Mouse (Mus musculus) lung, embryonic 16.5 days (tissue): ENCODE measurements around the gene Syt14. TPM values are rescaled to one million over a fixed set of nuclear protein-coding genes. Genes with fewer than 3 reads are reported as not detected.

Source experiments
- ATAC-seq: fragments of 200-750 bp; cut with Nextera tagmentation; 2 replicates; pipeline ENCODE4 v1.8.0; 2017; ENCODE audit warnings: low read depth, mild to moderate bottlenecking, moderate library complexity
- H3K27ac ChIP-seq: fragments of 300-500 bp; sonication (generic); 2 replicates; pipeline ENCODE4 v1.5.1; 2014; ENCODE audit warnings: mild to moderate bottlenecking, control low read depth, low read length
- H3K27me3 ChIP-seq: fragments of 300-500 bp; sonication (generic); 2 replicates; pipeline ENCODE4 v1.6.1; 2014; ENCODE audit warnings: low read depth, low read length, mixed read lengths; ENCODE audit not compliant: control insufficient read depth, insufficient read depth
- H3K36me3 ChIP-seq: fragments of 300-500 bp; sonication (generic); 2 replicates; pipeline ENCODE4 v1.6.1; 2014; ENCODE audit warnings: low read length; ENCODE audit not compliant: control insufficient read depth, insufficient read depth
- H3K4me1 ChIP-seq: fragments of 300-500 bp; sonication (generic); replicated peaks from 2 replicates; pipeline ENCODE4 v1.6.1; 2014; ENCODE audit warnings: low read length, mixed read lengths; ENCODE audit not compliant: control insufficient read depth, insufficient read depth
- H3K4me2 ChIP-seq: fragments of 300-500 bp; sonication (generic); 2 replicates; pipeline ENCODE4 v1.6.1; 2014; ENCODE audit warnings: low read depth, low read length, control low read depth
- H3K4me3 ChIP-seq: fragments of 300-500 bp; sonication (generic); 2 replicates; pipeline ENCODE4 v1.5.1; 2014; ENCODE audit warnings: mild to moderate bottlenecking, low read length, control low read depth
- H3K9ac ChIP-seq: fragments of 300-500 bp; sonication (generic); 2 replicates; pipeline ENCODE4 v1.6.1; 2014; ENCODE audit warnings: low read length, control low read depth
- H3K9me3 ChIP-seq: fragments of 300-500 bp; sonication (generic); 2 replicates; pipeline ENCODE4 v1.6.1; 2016; ENCODE audit warnings: low read length; ENCODE audit not compliant: control insufficient read depth
- WGBS: fragments of 180-500 bp; shearing (Covaris S2); extraction: QIAGEN DNeasy Blood & Tissue Kit; methylation state at CpG from one replicate; pipeline ENCODE4 v1.1.7; 2014; 5-methylcytosine and 5-hydroxymethylcytosine counted together
- polyA plus RNA-seq: library from polyadenylated mRNA; unstranded; fragments of >200 nt; fragmentation: Nextera tagmentation; extraction: Ambion mirVana; gene quantifications from 2 replicates; pipeline ENCODE4 v1.2.1, GENCODE M21; 2015

Gene Syt14
- polyA plus RNA-seq, result 0.62 and 0.70 TPM in 2 replicates

DNA sequence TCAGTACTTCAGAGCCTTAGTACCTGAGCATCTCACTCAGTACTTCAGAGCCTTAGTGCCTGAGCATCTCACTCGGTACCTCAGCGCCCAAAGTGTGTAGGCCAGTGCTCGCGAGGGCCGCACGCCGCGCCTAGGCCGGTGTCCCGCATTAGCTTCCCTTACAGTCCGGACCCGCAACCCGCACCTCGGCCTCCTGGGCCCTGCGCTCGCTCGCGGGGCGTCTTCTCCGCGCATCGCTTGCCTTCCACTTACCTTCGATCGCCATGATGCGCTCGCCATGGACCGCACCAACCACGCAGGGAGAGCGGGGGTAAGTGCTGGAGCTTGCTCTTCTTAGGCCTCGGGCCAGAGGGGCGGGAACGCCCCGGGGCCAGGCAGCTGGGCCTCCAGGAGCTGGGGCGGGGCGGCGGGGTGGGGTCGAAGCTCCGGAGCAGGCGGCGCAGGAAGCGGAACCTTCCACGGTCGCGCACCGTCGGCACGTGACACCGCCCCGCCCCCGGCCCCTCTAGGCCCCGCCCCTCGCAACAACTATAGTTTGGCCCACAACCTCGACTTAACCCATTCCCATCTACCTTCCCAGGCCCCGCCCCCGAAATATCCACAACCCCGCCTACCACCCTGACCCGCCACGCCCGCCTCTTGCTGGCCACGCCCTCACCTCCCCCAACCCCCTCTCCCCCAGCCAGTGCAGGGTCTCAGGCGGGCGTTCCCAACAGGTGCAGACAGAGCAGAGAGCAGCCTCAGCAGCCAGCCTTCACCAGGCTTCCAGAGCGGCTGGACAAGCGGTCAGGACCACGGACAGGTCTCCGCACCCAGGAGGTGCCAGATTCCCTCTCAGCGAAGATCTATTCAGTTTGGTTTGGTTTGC lies at the start of gene Syt14:
Gene Syt14 (minus strand): TSS at position 405 of the 868 bp plus-strand sequence.
- ATAC-seq, result peak; percentile 97
- H3K27me3 ChIP-seq, result peaks cover 13% of the 10 kb centered on the region; the same call in 1 of the 2 replicates
- under 1% methylated on average over 60 of the region's 67 CpGs for WGBS
- peaks cover 6% of the 10 kb centered on the region; the same call in 1 of the 2 replicates for H3K4me1 ChIP-seq
- peak within 1 kb of the TSS; percentile 55 for H3K9ac ChIP-seq
- H3K36me3 ChIP-seq, result no peaks in the 10 kb centered on the region
- peak within 1 kb of the TSS; percentile 61 for H3K4me3 ChIP-seq
- peak within 1 kb of the TSS; percentile 90 for H3K4me2 ChIP-seq
- no peak within 1 kb of the TSS for H3K27ac ChIP-seq
- no peaks in the 10 kb centered on the region for H3K9me3 ChIP-seq

- Histone ChIP-seq H3K9ac (no peak overlapping the region), H3K4me2 (no peak overlapping the region), H3K27ac (no peak overlapping the region), H3K4me3 (no peak overlapping the region), H3K36me3 (no peaks in the 10 kb centered on the region), H3K4me1 (peaks cover 8% of the 10 kb centered on the region), H3K27me3 (peaks cover 7% of the 10 kb centered on the region; the same call in 1 of the 2 replicates), H3K9me3 (no peaks in the 10 kb centered on the region)
- ATAC-seq, result no peak
- 95% methylated on average over 1 of the region's 1 CpGs for WGBS
Observed at GRCm38 (mm10) chr1:193084016-193084415, 48.4 kb upstream of the Syt14 start.

DNA sequence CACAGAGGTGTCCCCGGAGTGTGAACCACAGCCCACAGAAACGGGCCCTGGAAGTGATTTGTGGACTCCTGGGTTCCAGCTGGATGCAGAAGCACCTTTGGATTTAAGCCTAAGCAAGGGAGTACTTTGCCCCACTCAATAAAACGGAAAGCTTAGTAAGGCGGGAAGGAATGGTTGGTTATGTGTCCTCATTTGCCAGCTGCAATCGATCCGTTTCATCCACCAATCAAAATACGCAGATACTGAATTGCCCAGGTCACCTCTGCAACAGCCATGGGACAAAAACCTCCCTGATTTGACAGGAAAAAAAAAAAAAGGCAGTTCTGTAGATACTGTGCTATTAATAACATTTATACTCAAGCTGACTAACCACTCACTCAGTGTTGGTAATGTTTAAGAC lies 47.5 kb upstream of the Syt14 start:
- WGBS, result 76% methylated on average over 7 of the region's 7 CpGs
- no peaks in the 10 kb centered on the region for H3K36me3 ChIP-seq
- H3K9ac ChIP-seq, result no peak overlapping the region
- no peak for ATAC-seq
- H3K9me3 ChIP-seq, result no peaks in the 10 kb centered on the region
- H3K27me3 ChIP-seq, result peaks cover 7% of the 10 kb centered on the region; the same call in 1 of the 2 replicates
- H3K4me3 ChIP-seq, result no peak overlapping the region
- H3K4me2 ChIP-seq, result no peak overlapping the region
- no peak overlapping the region for H3K27ac ChIP-seq
- peaks cover 8% of the 10 kb centered on the region for H3K4me1 ChIP-seq

- peak; percentile 77 for ATAC-seq
- Histone ChIP-seq H3K9ac (no peak overlapping the region), H3K9me3 (no peaks in the 10 kb centered on the region), H3K4me2 (no peak overlapping the region), H3K36me3 (no peaks in the 10 kb centered on the region), H3K4me3 (no peak overlapping the region), H3K27ac (no peak overlapping the region), H3K27me3 (peaks cover 7% of the 10 kb centered on the region; the same call in 1 of the 2 replicates), H3K4me1 (peaks cover 7% of the 10 kb centered on the region)
- 24% methylated on average over 10 of the region's 10 CpGs for WGBS
Observed at GRCm38 (mm10) chr1:193082311-193082921, 46.8 kb upstream of the Syt14 start.

DNA sequence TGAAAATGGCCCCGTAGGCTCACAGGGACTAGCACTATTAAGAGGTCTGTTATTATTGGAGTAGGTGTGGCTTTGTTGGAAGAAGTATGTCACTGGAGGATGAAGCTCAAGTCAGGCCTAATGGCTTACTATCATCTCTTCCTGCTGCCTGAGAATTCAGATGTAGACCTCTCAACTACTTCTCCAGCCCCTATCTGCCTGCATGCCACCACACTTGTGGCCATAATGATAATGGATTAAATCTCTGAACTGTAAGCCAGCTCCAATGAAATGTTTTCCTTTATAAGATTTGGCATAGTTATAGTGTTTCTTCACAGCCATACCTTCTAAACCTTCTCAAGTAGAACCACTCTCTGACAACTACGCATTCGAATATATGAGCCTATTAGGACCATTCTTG lies 27.0 kb upstream of the Syt14 start:
- no peaks in the 10 kb centered on the region for H3K36me3 ChIP-seq
- 92% methylated on average over 3 of the region's 3 CpGs for WGBS

DNA sequence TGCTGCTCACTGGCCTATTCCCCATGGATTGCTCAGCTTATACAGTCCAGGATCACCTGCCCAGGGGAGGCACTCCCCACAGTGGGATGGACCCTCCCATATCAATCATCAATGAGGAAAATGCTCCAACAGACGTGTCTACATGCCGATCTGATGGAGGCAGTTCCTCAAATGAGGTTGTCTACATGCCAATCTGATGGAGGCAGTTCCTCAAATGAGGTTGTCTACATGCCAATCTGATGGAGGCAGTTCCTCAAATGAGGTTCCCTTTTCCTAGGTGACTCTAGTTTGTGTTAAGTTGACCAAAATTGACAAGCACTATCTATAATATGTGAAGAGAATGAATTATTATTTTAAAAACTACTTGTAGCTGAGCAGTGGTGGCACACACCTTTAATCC lies 24.6 kb upstream of the Syt14 start:
- Histone ChIP-seq H3K9me3 (no peaks in the 10 kb centered on the region), H3K4me3 (no peak overlapping the region), H3K27ac (no peak overlapping the region), H3K9ac (no peak overlapping the region), H3K4me1 (no peaks in the 10 kb centered on the region), H3K36me3 (no peaks in the 10 kb centered on the region), H3K4me2 (no peak overlapping the region), H3K27me3 (no peaks in the 10 kb centered on the region)
- 55% methylated on average over 2 of the region's 2 CpGs for WGBS
- ATAC-seq, result no peak

More for the DNA sequence above, 27.0 kb upstream of the Syt14 start:
- Histone ChIP-seq H3K4me2 (no peak overlapping the region), H3K4me3 (no peak overlapping the region), H3K9ac (no peak overlapping the region), H3K9me3 (no peaks in the 10 kb centered on the region), H3K27me3 (no peaks in the 10 kb centered on the region), H3K4me1 (no peaks in the 10 kb centered on the region), H3K27ac (no peak overlapping the region)
- no peak for ATAC-seq

DNA sequence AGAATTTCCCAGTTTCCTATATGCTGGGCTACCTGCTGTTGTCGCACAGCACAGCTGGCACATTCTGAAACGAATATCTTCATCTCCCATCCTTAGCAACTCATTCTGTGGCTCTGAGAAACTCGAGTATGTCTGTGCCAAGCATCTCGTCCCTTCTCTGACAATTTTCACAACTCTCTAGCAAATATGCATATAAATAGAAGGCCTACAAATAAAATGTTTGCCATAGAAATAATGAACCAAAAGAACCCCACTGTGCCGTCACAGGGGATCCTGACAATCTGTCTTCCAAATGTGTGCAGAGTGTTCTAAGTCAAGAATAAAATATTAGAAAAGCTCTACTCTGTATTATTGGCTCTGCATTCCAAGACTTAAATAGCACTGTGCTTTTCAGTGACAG lies 24.0 kb upstream of the Syt14 start:
- no peaks in the 10 kb centered on the region for H3K27me3 ChIP-seq
- no peak overlapping the region for H3K4me3 ChIP-seq
- H3K4me1 ChIP-seq, result no peaks in the 10 kb centered on the region
- no peak for ATAC-seq
- no peaks in the 10 kb centered on the region for H3K36me3 ChIP-seq
- WGBS, result 71% methylated on average over 5 of the region's 5 CpGs
- H3K27ac ChIP-seq, result no peak overlapping the region
- H3K4me2 ChIP-seq, result no peak overlapping the region
- H3K9ac ChIP-seq, result no peak overlapping the region
- H3K9me3 ChIP-seq, result no peaks in the 10 kb centered on the region

DNA sequence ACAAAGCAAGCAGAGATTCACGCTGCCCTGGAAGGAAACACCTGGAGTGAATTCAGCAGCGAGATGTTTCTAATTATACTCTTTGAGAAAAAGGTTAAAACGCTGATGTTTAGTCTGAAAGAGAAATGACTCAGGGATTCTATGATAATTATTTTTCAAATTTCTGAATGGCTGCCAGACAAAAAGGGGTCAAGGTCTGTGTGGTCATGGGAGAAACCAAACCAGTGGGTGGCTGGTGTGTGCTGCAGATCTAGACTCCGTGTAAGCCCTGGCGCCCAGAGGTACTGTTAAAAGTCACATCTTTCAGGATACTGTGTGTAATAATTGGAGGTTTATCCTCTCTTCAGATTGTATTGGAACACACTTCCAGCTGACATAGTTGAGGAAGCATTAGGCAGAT lies 18.8 kb upstream of the Syt14 start:
- Histone ChIP-seq H3K4me1 (no peaks in the 10 kb centered on the region), H3K27ac (no peak overlapping the region), H3K36me3 (no peaks in the 10 kb centered on the region), H3K4me2 (no peak overlapping the region), H3K27me3 (no peaks in the 10 kb centered on the region), H3K4me3 (no peak overlapping the region), H3K9ac (no peak overlapping the region), H3K9me3 (no peaks in the 10 kb centered on the region)
- ATAC-seq, result no peak
- WGBS, result 63% methylated on average over 5 of the region's 5 CpGs

- no peak overlapping the region for H3K9ac ChIP-seq
- no peak overlapping the region for H3K4me2 ChIP-seq
- H3K27me3 ChIP-seq, result no peaks in the 10 kb centered on the region
- H3K9me3 ChIP-seq, result no peaks in the 10 kb centered on the region
- no peak overlapping the region for H3K4me3 ChIP-seq
- ATAC-seq, result no peak
- WGBS, result 60% methylated on average over 5 of the region's 5 CpGs
- no peaks in the 10 kb centered on the region for H3K36me3 ChIP-seq
- H3K27ac ChIP-seq, result no peak overlapping the region
- H3K4me1 ChIP-seq, result no peaks in the 10 kb centered on the region
Observed at GRCm38 (mm10) chr1:193053065-193053464, 17.5 kb upstream of the Syt14 start.
